23 mouse cellular contexts compared by ENCODE assay signal in the genomic region with DNA sequence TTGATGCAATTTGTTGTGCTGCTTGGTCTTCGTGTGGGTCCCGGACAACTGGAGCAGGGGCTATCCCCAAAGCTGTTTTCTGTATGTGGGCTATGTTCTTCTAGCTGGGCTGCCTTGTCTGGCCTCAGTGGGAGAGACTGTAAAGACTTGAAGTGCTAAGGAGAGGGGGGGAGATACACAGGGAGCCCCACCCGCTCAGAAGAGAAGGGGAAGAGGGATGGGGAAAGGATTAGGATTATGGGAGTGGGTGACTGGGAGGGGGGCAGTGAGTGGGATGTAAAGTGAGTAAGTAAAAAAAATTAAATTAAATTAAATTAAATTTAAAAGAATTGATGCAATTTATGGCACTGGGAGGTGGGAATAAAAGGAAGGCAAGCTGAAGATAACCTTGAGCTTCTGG. TPM values are rescaled to one million over a fixed set of nuclear protein-coding genes. Genes with fewer than 3 reads are reported as not detected.
A peak's percentile ranks its signal among the peaks of the same experiment; 100 is the strongest.
DNase-seq lines count a peak whose midpoint lies in the region; ATAC-seq and TF ChIP-seq lines count a peak whose summit lies in the region.
"Had no signal": no experiment of that assay in that cellular context is flagged by ENCODE, and none has a peak within 500 bp of the region (broad histone marks: within the 10 kb centered on the region; RNA-seq: fewer than 3 reads in every experiment).

No protein-coding gene starts in this region.

- no peak for ATAC-seq in lung, embryonic 14.5 days (ENCODE audit: insufficient read depth)
- peak; percentile 25; the same call in 1 of the 2 replicates for ATAC-seq in lung, embryonic 16.5 days (ENCODE audit: low read depth)
- ATAC-seq: forebrain, embryonic 14.5 days; forebrain, embryonic 16.5 days had no signal

- peaks cover 3% of the 10 kb centered on the region for H3K79me2 ChIP-seq in heart, adult 2 months (replicated peaks; ENCODE audit: control insufficient read depth, insufficient read depth, low read length)

- TF ChIP-seq POLR2A in heart, adult 2 months (IDR thresholded peaks at IDR 0.05; ENCODE audit: insufficient read depth, low read depth, low read length), result no peak
- no peak for TF ChIP-seq POLR2A in cerebellum, adult 2 months (IDR thresholded peaks at IDR 0.05; ENCODE audit: borderline replicate concordance, insufficient read depth, low read length)

- H3K4me3 ChIP-seq in heart, adult 2 months, result no peak overlapping the region
- H3K4me3 ChIP-seq in lung, embryonic 14.5 days (ENCODE audit: low read depth, low read length), result no peak overlapping the region
- H3K4me3 ChIP-seq in lung, embryonic 16.5 days (ENCODE audit: low read length), result no peak overlapping the region
- H3K4me3 ChIP-seq in embryonic facial prominence, embryonic 10.5 days, result no peak overlapping the region
- H3K4me3 ChIP-seq in cerebellum, adult 2 months (replicated peaks; ENCODE audit: insufficient read depth, low read depth, low read length), result no peak overlapping the region
- H3K4me3 ChIP-seq: embryonic facial prominence, embryonic 13.5 days; embryonic facial prominence, embryonic 15.5 days; erythroblast, embryonic 14.5 days; forebrain, embryonic 10.5 days; forebrain, embryonic 12.5 days had no signal

- H3K9ac ChIP-seq in heart, adult 2 months (ENCODE audit: low read depth, low read length), result no peak overlapping the region
- no peak overlapping the region for H3K9ac ChIP-seq in lung, embryonic 14.5 days
- H3K9ac ChIP-seq in lung, embryonic 16.5 days (ENCODE audit: low read length), result no peak overlapping the region
- H3K9ac ChIP-seq: embryonic facial prominence, embryonic 13.5 days; embryonic facial prominence, embryonic 15.5 days; forebrain, embryonic 12.5 days had no signal

- no peaks in the 10 kb centered on the region for H3K9me3 ChIP-seq in lung, embryonic 14.5 days (ENCODE audit: low read depth, low read length)
- no peaks in the 10 kb centered on the region for H3K9me3 ChIP-seq in lung, embryonic 16.5 days (ENCODE audit: control insufficient read depth, low read length)
- no peaks in the 10 kb centered on the region for H3K9me3 ChIP-seq in embryonic facial prominence, embryonic 10.5 days
- H3K9me3 ChIP-seq: embryonic facial prominence, embryonic 13.5 days; embryonic facial prominence, embryonic 15.5 days; forebrain, embryonic 10.5 days; forebrain, embryonic 12.5 days had no signal

- no peak overlapping the region for H3K27ac ChIP-seq in heart, adult 2 months
- H3K27ac ChIP-seq in lung, embryonic 14.5 days (ENCODE audit: low read depth), result peak overlapping the region; percentile 58; the same call in 1 of the 2 replicates
- peak overlapping the region; percentile 48 for H3K27ac ChIP-seq in lung, embryonic 16.5 days (ENCODE audit: low read length)
- H3K27ac ChIP-seq in embryonic facial prominence, embryonic 10.5 days (replicated peaks), result peak overlapping the region; percentile 44
- no peak overlapping the region for H3K27ac ChIP-seq in cerebellum, adult 2 months (ENCODE audit: insufficient read depth, low read length)
- H3K27ac ChIP-seq: embryonic facial prominence, embryonic 13.5 days; embryonic facial prominence, embryonic 15.5 days; forebrain, embryonic 10.5 days; forebrain, embryonic 12.5 days had no signal

- intact Hi-C loops in heart, adult 2 months (cut with DNase I), result loop anchor here (2.0 kb wide), 1 partner anchor 15 kb away; no protein-coding TSS in a partner anchor

- TF ChIP-seq EP300 in heart, adult 2 months (IDR thresholded peaks at IDR 0.05; ENCODE audit: insufficient read depth, low read depth, low read length), result no peak

- 96% methylated on average over 3 of the region's 3 CpGs for WGBS in heart, adult 2 months
- WGBS in lung, embryonic 14.5 days, result 56% methylated on average over 3 of the region's 3 CpGs
- 76% methylated on average over 3 of the region's 3 CpGs for WGBS in lung, embryonic 16.5 days
- WGBS in embryonic facial prominence, embryonic 10.5 days, result 87% methylated on average over 3 of the region's 3 CpGs
- WGBS in cerebellum, adult 2 months, result 92% methylated on average over 3 of the region's 3 CpGs

- peaks cover 8% of the 10 kb centered on the region for H3K36me3 ChIP-seq in heart, adult 2 months (ENCODE audit: control insufficient read depth, insufficient read depth, low read length)
- H3K36me3 ChIP-seq in lung, embryonic 14.5 days (ENCODE audit: insufficient read depth), result no peaks in the 10 kb centered on the region
- H3K36me3 ChIP-seq in lung, embryonic 16.5 days (ENCODE audit: control insufficient read depth, insufficient read depth, low read length), result no peaks in the 10 kb centered on the region
- H3K36me3 ChIP-seq in embryonic facial prominence, embryonic 10.5 days (replicated peaks), result 0 out of 2 replicates have a peak, but pooled peaks cover 12% of the 10 kb centered on the region
- H3K36me3 ChIP-seq: embryonic facial prominence, embryonic 13.5 days; embryonic facial prominence, embryonic 15.5 days; forebrain, embryonic 10.5 days; forebrain, embryonic 12.5 days had no signal

- DNase-seq in heart, adult 11 months, result peak; percentile 76
- no peak for DNase-seq in heart, adult 2 months
- DNase-seq in lung, embryonic 14.5 days, result no peak
- no peak for DNase-seq in lung, postnatal 14 days
- DNase-seq in lung, postnatal 10 days, result no peak
- no peak for DNase-seq in embryonic facial prominence, embryonic 10.5 days (ENCODE audit: low spot score)
- DNase-seq in cerebellum, adult 2 months, result no peak
- DNase-seq: adrenal gland, postnatal 10 days; adrenal gland, postnatal 25 days; cerebellum, adult 11 months; cerebellum, adult 18-20 months; cerebellum, adult 9-10 months; cerebellum, postnatal 10 days; cerebellum, postnatal 25 days had no signal

- H3K27me3 ChIP-seq in heart, adult 2 months (ENCODE audit: control insufficient read depth, insufficient read depth, low read length), result no peaks in the 10 kb centered on the region
- no peaks in the 10 kb centered on the region for H3K27me3 ChIP-seq in lung, embryonic 14.5 days (ENCODE audit: insufficient read depth, low read length)
- no peaks in the 10 kb centered on the region for H3K27me3 ChIP-seq in lung, embryonic 16.5 days (ENCODE audit: control insufficient read depth, insufficient read depth, low read depth, low read length)
- H3K27me3 ChIP-seq in embryonic facial prominence, embryonic 10.5 days (replicated peaks; ENCODE audit: low read depth, poor library complexity, severe bottlenecking), result no peaks in the 10 kb centered on the region
- H3K27me3 ChIP-seq in cerebellum, adult 2 months (ENCODE audit: control insufficient read depth, insufficient read depth, low read length), result no peaks in the 10 kb centered on the region
- H3K27me3 ChIP-seq: embryonic facial prominence, embryonic 13.5 days; embryonic facial prominence, embryonic 15.5 days; forebrain, embryonic 12.5 days had no signal

- no peak for TF ChIP-seq CTCF in heart, adult 2 months (IDR thresholded peaks at IDR 0.05)
- TF ChIP-seq CTCF in lung, embryonic 14.5 days (IDR thresholded peaks at IDR 0.05; ENCODE audit: low read depth), result no peak
- no peak for TF ChIP-seq CTCF in cerebellum, adult 2 months (IDR thresholded peaks at IDR 0.05; ENCODE audit: borderline replicate concordance, insufficient read depth, low read depth, low read length)

- H3K4me2 ChIP-seq in lung, embryonic 14.5 days, result no peak overlapping the region
- H3K4me2 ChIP-seq in lung, embryonic 16.5 days (ENCODE audit: low read depth, low read length), result no peak overlapping the region
- H3K4me2 ChIP-seq: embryonic facial prominence, embryonic 13.5 days; embryonic facial prominence, embryonic 15.5 days; forebrain, embryonic 12.5 days had no signal

- peaks cover 12% of the 10 kb centered on the region for H3K4me1 ChIP-seq in heart, adult 2 months (ENCODE audit: control insufficient read depth, insufficient read depth, low read length)
- H3K4me1 ChIP-seq in lung, embryonic 14.5 days (ENCODE audit: insufficient read depth), result peaks cover 3% of the 10 kb centered on the region; the same call in 1 of the 2 replicates
- peaks cover 18% of the 10 kb centered on the region for H3K4me1 ChIP-seq in lung, embryonic 16.5 days (replicated peaks; ENCODE audit: control insufficient read depth, insufficient read depth, low read length)
- peaks cover 19% of the 10 kb centered on the region for H3K4me1 ChIP-seq in embryonic facial prominence, embryonic 10.5 days
- H3K4me1 ChIP-seq in cerebellum, adult 2 months (ENCODE audit: control insufficient read depth, insufficient read depth, low read length), result no peaks in the 10 kb centered on the region

RNA-seq across cellular contexts. Expression of gene Cped1, which starts 50.2 kb away (rescaled TPM):
- total RNA-seq in heart, adult 2 months (2021), result 10 to 100 TPM; 23.0 to 23.3 TPM
- 6.9 and 13.5 TPM in 2 replicates for polyA plus RNA-seq in heart, adult 2 months (2012; rRNA removed)
- 36.9 and 42.0 TPM in 2 replicates for polyA plus RNA-seq in lung, embryonic 14.5 days (2014; fragmentation: Nextera tagmentation; extraction: Ambion mirVana)
- polyA plus RNA-seq in lung, embryonic 16.5 days (2015; fragmentation: Nextera tagmentation; extraction: Ambion mirVana), result 21.9 and 22.1 TPM in 2 replicates
- polyA plus RNA-seq in embryonic facial prominence, embryonic 10.5 days (2016; fragmentation: Nextera tagmentation; extraction: Ambion mirVana), result 34.4 and 39.3 TPM in 2 replicates
- 1.1 and 1.3 TPM in 2 replicates for polyA plus RNA-seq in cerebellum, adult 2 months (2012; rRNA removed)
- total RNA-seq: MEL had no signal

Comparison
In these comparisons a context has a peak if more than half of its experiments do, and no peak if none do; other contexts are left out.
1. H3K27ac ChIP-seq: peak in lung, embryonic 14.5 days (single experiment), lung, embryonic 16.5 days (single experiment) and embryonic facial prominence, embryonic 10.5 days (single experiment); none in heart, adult 2 months (single experiment) and cerebellum, adult 2 months (single experiment).